Mouse (Mus musculus): ENCODE results near the gene Capn2.

DNA sequence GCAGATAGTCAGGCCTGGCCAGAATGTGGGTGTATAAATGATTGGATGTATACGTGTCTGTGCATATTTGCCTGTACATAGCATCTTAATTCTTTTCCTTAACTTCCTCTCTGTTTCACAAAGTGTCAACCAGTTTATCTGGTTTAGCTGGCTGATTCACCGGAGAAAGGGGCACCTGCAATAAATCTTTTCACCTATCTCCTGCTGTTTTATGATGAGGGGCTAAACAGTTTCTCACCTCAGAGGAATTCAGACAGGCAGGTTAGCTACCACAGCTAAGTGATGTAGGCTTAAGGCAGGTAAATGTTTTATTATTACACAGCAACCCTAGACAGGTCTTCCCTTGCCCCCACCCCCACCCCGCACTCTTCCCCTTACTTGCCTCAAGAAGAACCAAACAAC, 17.7 kb upstream of the Capn2 start:
- TF ChIP-seq POLR2A (IDR thresholded peaks at IDR 0.05; ENCODE audit: low read depth, low read length) (no peak), CTCF (conservative IDR thresholded peaks at IDR 0.05; ENCODE audit: insufficient read depth, insufficient read length, low read depth, low read length) (no peak)
